Mouse (Mus musculus) limb, embryonic 13.5 days (tissue): ENCODE data around the gene Clrn3. TPM values are rescaled to one million over a fixed set of nuclear protein-coding genes. Genes with fewer than 3 reads are reported as not detected.

Experiments used
- ATAC-seq: fragments of 200-750 bp; cut with Nextera tagmentation; 2 replicates; pipeline ENCODE4 v1.8.0; 2017; ENCODE audit warnings: low read depth, moderate number of reproducible peaks, moderate TSS enrichment; ENCODE audit not compliant: low FRiP score
- H3K27ac ChIP-seq: fragments of 300-500 bp; sonication (generic); 2 replicates; pipeline ENCODE4 v1.5.1; 2015; ENCODE audit warnings: inconsistent platforms, mild to moderate bottlenecking, moderate library complexity
- H3K27me3 ChIP-seq: fragments of 300-500 bp; sonication (generic); 2 replicates; pipeline ENCODE4 v1.6.1; 2015; ENCODE audit warnings: mild to moderate bottlenecking, inconsistent platforms
- H3K36me3 ChIP-seq: fragments of 300-500 bp; sonication (generic); 2 replicates; pipeline ENCODE4 v1.6.1; 2015; ENCODE audit warnings: inconsistent platforms, mild to moderate bottlenecking, moderate library complexity
- H3K4me1 ChIP-seq: fragments of 300-500 bp; sonication (generic); 2 replicates; pipeline ENCODE4 v1.6.1; 2015; ENCODE audit warnings: inconsistent platforms
- H3K4me2 ChIP-seq: fragments of 300-500 bp; sonication (generic); replicated peaks from 2 replicates; pipeline ENCODE4 v1.6.1; 2015; ENCODE audit warnings: inconsistent platforms, mild to moderate bottlenecking, moderate library complexity
- H3K4me3 ChIP-seq: fragments of 300-500 bp; sonication (generic); 2 replicates; pipeline ENCODE4 v1.5.1; 2015; ENCODE audit warnings: moderate library complexity, mild to moderate bottlenecking, inconsistent platforms
- H3K9ac ChIP-seq: fragments of 300-500 bp; sonication (generic); 2 replicates; pipeline ENCODE4 v1.6.1; 2015; ENCODE audit warnings: mild to moderate bottlenecking, inconsistent platforms
- H3K9me3 ChIP-seq: fragments of 300-500 bp; sonication (generic); 2 replicates; pipeline ENCODE4 v1.6.1; 2016; ENCODE audit warnings: inconsistent platforms
- WGBS: fragments of 180-500 bp; shearing (Covaris S2); methylation state at CpG from one replicate; pipeline ENCODE4 v1.1.7; 2015; 5-methylcytosine and 5-hydroxymethylcytosine counted together
- polyA plus RNA-seq: library from polyadenylated mRNA; unstranded; fragments of >200 nt; fragmentation: Nextera tagmentation; extraction: Ambion mirVana; gene quantifications from 2 replicates; pipeline ENCODE4 v1.2.1, GENCODE M21; 2015

The Clrn3 gene
- polyA plus RNA-seq, 1 experiment from 2014 or later, result not detected

DNA sequence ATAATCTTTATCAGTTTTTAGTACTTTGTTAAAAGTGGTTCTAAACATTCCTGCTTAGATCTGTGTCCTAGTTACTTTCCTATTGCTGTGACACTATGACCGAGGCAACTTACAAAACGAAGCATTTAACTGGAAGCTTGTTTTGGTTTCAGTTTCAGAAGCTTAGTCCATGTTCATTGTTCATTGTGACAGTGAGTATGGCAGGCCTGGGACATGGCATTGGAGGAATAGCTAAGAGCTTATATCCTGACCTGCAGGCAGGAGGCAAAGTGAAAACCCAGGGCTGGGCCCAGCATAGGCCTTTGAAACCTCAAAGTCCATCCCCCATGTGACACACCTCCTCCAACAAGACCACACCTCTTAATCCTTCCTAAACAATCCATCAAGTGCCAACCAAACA lies 614 bp upstream of the Clrn3 start:
- H3K9ac ChIP-seq, result no peak overlapping the region
- peaks cover 2% of the 10 kb centered on the region; the same call in 1 of the 2 replicates for H3K4me1 ChIP-seq
- H3K9me3 ChIP-seq, result no peaks in the 10 kb centered on the region
- WGBS, result 87% methylated on average over 2 of the region's 2 CpGs
- no peak for ATAC-seq
- no peak overlapping the region for H3K27ac ChIP-seq
- no peaks in the 10 kb centered on the region for H3K27me3 ChIP-seq
- H3K4me3 ChIP-seq, result no peak overlapping the region
- no peak overlapping the region for H3K4me2 ChIP-seq
- no peaks in the 10 kb centered on the region for H3K36me3 ChIP-seq

DNA sequence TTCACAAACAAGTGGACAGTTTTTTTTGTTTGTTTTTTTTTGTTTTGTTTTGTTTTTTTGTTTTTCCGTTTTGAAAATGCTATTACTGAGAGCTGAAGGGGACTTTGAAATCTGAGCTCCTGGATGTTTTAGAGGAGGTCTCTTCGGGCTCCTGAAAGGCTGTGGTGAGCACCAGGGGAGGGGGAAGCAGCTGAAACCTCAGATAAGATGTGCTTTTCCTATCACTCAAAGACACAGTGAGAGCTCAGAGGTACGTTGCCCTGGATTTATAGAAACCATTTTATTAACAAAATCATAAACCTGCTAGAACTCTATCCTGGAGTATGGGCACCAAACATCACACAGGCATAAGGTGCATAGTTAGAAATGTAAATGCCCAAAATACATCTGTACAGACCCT lies 1.3 kb downstream of the Clrn3 start:
- Histone ChIP-seq H3K9ac (no peak overlapping the region), H3K4me2 (no peak overlapping the region), H3K4me1 (peaks cover 6% of the 10 kb centered on the region; the same call in 1 of the 2 replicates), H3K4me3 (no peak overlapping the region), H3K36me3 (no peaks in the 10 kb centered on the region), H3K9me3 (no peaks in the 10 kb centered on the region), H3K27ac (no peak overlapping the region), H3K27me3 (no peaks in the 10 kb centered on the region)
- no peak for ATAC-seq
- 41% methylated on average over 3 of the region's 3 CpGs for WGBS

DNA sequence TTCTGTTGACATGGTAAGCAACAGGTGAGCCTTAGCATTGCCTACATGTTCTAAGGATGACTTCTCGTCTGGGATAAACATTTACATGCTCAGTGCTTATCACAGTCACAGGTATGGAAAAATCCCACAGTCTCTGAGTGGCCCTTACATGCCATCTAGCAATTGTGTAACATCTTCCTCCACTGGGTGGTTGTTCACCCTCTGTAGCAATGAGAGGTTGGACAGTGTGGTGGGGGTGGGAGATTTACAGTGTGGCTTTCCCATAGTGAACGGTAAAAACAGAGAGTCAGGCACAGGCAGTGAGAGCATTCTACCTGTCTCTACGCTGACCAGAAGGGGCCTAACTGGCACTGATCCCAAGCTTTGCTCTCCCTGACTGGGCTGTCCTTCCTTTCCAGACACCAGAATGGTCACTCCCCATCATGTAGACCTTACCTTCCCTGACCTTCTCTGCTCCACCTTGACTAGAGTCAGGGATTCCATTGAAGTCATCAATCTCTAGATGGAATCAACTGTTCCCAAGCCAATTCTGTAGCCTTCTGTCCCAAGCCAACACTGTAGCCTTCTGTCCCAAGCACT lies 1.8 kb downstream of the Clrn3 start:
- no peak overlapping the region for H3K4me2 ChIP-seq
- ATAC-seq, result no peak
- no peaks in the 10 kb centered on the region for H3K36me3 ChIP-seq
- H3K27me3 ChIP-seq, result no peaks in the 10 kb centered on the region
- no peak overlapping the region for H3K9ac ChIP-seq
- H3K4me3 ChIP-seq, result no peak overlapping the region
- 80% methylated on average over 3 of the region's 3 CpGs for WGBS
- no peak overlapping the region for H3K27ac ChIP-seq
- H3K4me1 ChIP-seq, result peaks cover 6% of the 10 kb centered on the region; the same call in 1 of the 2 replicates
- H3K9me3 ChIP-seq, result no peaks in the 10 kb centered on the region

DNA sequence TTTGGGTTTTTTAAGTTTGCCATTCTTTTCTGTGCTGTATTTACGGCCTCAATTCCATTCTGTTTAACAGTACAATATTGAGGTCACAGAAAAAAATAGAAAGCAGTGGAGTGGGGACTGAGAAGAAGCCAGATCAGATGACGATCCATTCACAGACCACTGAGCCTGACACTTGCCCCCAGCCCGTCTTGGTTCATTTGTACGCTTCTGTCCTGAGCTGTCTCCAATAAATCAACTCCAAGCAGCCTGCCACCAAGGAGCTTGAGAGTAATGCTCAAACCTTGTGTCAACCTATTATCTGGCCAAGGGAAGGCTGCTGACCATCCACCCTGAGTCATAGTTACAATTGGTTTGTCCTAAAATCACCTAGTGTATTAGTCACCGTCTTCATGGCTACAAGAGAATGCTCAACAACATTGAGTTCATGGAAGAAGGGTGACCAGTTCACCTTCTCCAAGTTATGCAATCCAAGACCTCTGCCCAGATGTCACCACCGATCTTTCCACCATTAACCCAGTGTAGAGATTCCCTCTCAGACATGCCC lies 4.0 kb downstream of the Clrn3 start:
- WGBS, result 75% methylated on average over 6 of the region's 6 CpGs
- H3K27ac ChIP-seq, result no peak overlapping the region
- no peak for ATAC-seq

DNA sequence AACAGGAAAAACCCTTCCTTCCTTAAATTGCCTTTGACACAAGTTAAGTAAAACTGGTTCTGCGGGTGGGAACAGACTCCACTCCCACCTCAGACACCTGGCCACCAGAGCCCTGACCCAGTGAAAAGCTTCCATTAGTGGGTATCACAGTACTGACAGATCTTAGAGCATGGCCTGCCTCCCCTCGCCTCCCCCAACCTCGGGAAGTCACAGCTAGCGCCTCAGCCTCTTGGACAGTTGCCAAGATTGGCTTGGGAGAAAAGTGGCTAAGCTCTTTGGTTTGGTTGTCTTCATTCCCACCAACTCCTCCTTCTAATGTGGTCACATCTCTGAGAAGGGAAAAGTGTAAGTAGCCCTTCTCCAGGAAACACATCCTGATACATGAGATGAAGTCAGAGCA lies 4.5 kb downstream of the Clrn3 start:
- no peaks in the 10 kb centered on the region for H3K27me3 ChIP-seq
- no peak overlapping the region for H3K27ac ChIP-seq
- no peak overlapping the region for H3K4me2 ChIP-seq
- no peak overlapping the region for H3K9ac ChIP-seq
- H3K4me3 ChIP-seq, result no peak overlapping the region
- 35% methylated on average over 4 of the region's 4 CpGs for WGBS
- H3K9me3 ChIP-seq, result no peaks in the 10 kb centered on the region
- no peak for ATAC-seq
- H3K36me3 ChIP-seq, result no peaks in the 10 kb centered on the region
- peaks cover 6% of the 10 kb centered on the region; the same call in 1 of the 2 replicates for H3K4me1 ChIP-seq

More for the DNA sequence above, 4.0 kb downstream of the Clrn3 start:
- H3K9ac ChIP-seq, result no peak overlapping the region
- no peaks in the 10 kb centered on the region for H3K9me3 ChIP-seq
- H3K4me2 ChIP-seq, result no peak overlapping the region
- no peaks in the 10 kb centered on the region for H3K36me3 ChIP-seq
- H3K4me1 ChIP-seq, result peaks cover 6% of the 10 kb centered on the region; the same call in 1 of the 2 replicates
- no peak overlapping the region for H3K4me3 ChIP-seq
- H3K27me3 ChIP-seq, result no peaks in the 10 kb centered on the region

DNA sequence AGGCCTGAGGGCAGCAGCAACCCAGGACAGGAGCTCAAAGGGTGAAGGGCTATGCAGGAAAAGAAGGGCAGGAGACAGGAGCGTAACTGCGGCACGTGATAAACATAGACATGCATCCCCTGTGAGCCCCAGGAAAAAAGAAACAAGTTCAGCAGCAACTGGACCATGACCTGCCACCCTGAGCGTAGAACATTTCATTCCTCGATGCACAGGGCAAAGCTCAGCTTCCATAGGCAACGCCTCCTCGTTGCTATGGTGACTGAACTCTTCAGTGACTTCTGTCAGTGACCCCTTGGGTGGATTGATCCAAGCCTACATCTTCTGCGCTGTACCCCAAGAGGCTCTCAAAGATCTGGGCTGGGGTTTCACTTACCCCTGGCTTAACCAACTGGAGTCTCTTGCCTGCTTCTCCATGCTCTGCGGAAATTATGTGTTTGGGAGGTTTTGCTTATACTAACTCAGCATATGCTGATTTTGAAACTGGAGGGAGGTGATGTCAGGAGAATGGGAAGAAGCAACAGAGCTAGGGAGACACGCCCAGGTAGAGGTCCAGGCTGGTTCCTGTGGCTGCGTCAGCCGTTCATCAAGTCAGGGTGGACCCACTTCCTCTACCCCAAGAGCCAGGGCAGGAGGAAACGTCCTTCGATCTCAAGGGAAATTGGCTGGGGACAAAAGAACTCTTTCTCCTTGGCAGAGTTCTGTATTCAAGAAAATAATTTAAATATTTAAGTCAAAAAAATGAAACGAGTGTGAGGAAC lies 6.5 kb downstream of the Clrn3 start:
- H3K4me3 ChIP-seq, result no peak overlapping the region
- H3K36me3 ChIP-seq, result no peaks in the 10 kb centered on the region
- H3K9ac ChIP-seq, result no peak overlapping the region
- H3K27me3 ChIP-seq, result no peaks in the 10 kb centered on the region
- no peak overlapping the region for H3K27ac ChIP-seq
- H3K4me1 ChIP-seq, result peaks cover 10% of the 10 kb centered on the region
- no peak overlapping the region for H3K4me2 ChIP-seq
- 80% methylated on average over 15 of the region's 15 CpGs for WGBS
- ATAC-seq, result no peak
- no peaks in the 10 kb centered on the region for H3K9me3 ChIP-seq

DNA sequence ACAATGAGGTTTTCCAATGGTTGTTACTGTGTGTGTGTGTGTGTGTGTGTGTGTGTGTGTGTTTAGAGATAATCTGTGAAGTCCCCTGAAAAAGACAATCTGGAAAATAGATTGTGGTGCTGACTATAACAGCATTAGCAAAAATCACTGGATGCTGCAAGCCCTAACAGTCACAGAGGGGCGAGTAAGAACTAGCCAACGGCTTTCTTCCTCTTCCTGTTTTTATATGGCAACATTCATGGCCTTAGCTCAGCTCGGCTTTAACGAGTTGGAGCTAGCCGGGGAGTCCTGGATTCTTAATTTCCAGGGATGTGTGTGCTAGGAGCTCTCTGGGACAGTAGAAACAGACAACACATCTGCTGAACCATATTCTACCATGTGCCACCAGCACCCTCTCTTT lies 8.2 kb downstream of the Clrn3 start:
- Histone ChIP-seq H3K27ac (no peak overlapping the region), H3K27me3 (no peaks in the 10 kb centered on the region), H3K36me3 (no peaks in the 10 kb centered on the region), H3K9ac (no peak overlapping the region), H3K4me2 (no peak overlapping the region), H3K9me3 (no peaks in the 10 kb centered on the region), H3K4me1 (peaks cover 10% of the 10 kb centered on the region), H3K4me3 (no peak overlapping the region)
- WGBS, result 24% methylated on average over 5 of the region's 5 CpGs
- no peak for ATAC-seq

DNA sequence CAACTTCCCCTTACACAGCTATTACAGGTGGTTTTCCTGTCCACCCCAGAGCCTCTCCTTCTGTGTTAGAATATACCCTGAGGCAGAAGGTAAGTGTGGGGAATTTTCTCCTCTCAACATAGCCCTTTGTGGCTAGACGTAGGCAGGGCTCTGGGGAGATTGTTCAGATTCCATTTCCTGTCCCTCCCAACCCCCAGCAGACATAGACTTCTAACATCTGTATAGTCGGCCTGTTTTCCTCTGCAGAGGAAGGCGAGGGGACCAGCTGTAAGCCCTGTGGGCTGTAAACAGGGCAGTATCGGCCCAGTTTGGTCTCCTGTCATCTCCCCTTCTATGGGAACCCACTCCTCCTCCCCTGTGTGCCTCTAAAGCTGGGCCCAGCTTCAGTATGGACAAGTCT lies 11.3 kb downstream of the Clrn3 start:
- no peak overlapping the region for H3K27ac ChIP-seq
- no peak overlapping the region for H3K4me2 ChIP-seq
- no peaks in the 10 kb centered on the region for H3K27me3 ChIP-seq
- WGBS, result 24% methylated on average over 4 of the region's 4 CpGs
- H3K36me3 ChIP-seq, result no peaks in the 10 kb centered on the region
- peaks cover 4% of the 10 kb centered on the region for H3K4me1 ChIP-seq
- H3K4me3 ChIP-seq, result no peak overlapping the region
- H3K9me3 ChIP-seq, result no peaks in the 10 kb centered on the region
- no peak for ATAC-seq
- H3K9ac ChIP-seq, result no peak overlapping the region

DNA sequence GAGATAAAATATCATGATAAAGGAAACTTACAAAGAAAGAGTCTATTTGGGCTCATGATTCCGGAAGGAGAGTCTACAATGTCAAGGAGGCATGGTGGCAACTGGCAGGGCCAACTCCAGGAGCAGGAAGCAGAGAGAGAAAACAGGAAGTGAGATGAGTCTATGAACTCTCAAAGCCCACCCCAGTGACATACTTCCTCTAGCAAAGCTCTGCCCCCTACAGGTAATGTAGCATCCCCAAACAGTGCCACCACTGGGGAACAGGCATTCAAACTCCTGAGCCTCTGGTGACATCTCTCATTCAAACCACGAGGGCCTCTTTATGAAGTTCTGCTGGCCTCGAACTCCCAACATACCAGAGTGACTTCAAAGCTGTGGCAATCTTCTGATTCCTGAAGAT lies 16.7 kb downstream of the Clrn3 start:
- Histone ChIP-seq H3K4me2 (no peak overlapping the region), H3K27me3 (no peaks in the 10 kb centered on the region), H3K9ac (no peak overlapping the region), H3K4me1 (no peaks in the 10 kb centered on the region), H3K27ac (no peak overlapping the region), H3K36me3 (no peaks in the 10 kb centered on the region), H3K4me3 (no peak overlapping the region), H3K9me3 (0 out of 2 replicates have a peak, but pooled peaks cover 1% of the 10 kb centered on the region)
- WGBS, result 85% methylated on average over 3 of the region's 3 CpGs
- no peak for ATAC-seq

DNA sequence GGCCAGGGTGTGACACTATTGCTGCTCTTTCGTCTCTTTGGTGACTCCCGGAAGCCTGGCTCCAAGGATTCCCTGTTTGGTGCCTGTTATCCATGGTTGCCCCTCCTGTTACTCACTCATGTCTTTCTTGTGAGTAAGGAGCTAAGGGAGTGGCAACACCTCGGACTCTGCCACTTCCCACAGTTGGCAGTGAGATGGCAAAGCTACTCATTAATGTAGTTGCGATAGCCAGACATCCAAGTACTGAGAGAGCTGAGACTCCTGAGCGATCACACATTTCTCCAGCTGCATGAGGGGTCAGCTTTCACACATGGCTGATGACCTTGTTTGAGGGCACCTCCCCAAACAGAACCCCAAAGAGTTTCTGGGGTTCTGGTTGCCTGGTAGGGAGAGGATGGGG lies 18.0 kb downstream of the Clrn3 start:
- H3K9ac ChIP-seq, result no peak overlapping the region
- no peaks in the 10 kb centered on the region for H3K36me3 ChIP-seq
- no peak for ATAC-seq
- H3K9me3 ChIP-seq, result 0 out of 2 replicates have a peak, but pooled peaks cover 5% of the 10 kb centered on the region
- no peak overlapping the region for H3K27ac ChIP-seq
- no peak overlapping the region for H3K4me2 ChIP-seq
- 82% methylated on average over 5 of the region's 5 CpGs for whole genome bisulfite sequencing
- no peak overlapping the region for H3K4me3 ChIP-seq
- H3K4me1 ChIP-seq, result no peaks in the 10 kb centered on the region
- H3K27me3 ChIP-seq, result no peaks in the 10 kb centered on the region

DNA sequence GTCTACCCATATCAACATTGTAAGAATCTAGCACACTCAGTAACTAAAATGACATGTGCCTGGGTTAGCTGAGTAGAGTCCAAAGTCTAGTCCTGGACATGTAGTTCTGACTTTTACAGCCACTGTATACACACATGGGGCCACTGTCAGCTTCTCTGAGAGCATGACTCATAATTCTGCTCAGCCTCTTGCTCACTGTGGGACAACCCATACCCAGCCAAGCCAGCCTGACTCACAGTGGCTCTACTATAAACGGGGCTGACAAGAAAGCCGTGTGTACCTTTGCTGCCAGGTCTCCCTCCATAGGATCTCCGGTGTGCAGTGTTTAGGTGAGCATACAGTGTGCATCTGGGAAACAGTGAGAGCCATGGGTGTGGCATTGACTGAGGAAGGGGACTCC lies 19.2 kb downstream of the Clrn3 start:
- H3K9ac ChIP-seq, result no peak overlapping the region
- no peak for ATAC-seq
- no peak overlapping the region for H3K27ac ChIP-seq
- WGBS, result 91% methylated on average over 3 of the region's 3 CpGs
- no peaks in the 10 kb centered on the region for H3K4me1 ChIP-seq
- H3K27me3 ChIP-seq, result no peaks in the 10 kb centered on the region
- H3K9me3 ChIP-seq, result 0 out of 2 replicates have a peak, but pooled peaks cover 5% of the 10 kb centered on the region
- H3K4me2 ChIP-seq, result no peak overlapping the region
- H3K36me3 ChIP-seq, result no peaks in the 10 kb centered on the region
- H3K4me3 ChIP-seq, result no peak overlapping the region

DNA sequence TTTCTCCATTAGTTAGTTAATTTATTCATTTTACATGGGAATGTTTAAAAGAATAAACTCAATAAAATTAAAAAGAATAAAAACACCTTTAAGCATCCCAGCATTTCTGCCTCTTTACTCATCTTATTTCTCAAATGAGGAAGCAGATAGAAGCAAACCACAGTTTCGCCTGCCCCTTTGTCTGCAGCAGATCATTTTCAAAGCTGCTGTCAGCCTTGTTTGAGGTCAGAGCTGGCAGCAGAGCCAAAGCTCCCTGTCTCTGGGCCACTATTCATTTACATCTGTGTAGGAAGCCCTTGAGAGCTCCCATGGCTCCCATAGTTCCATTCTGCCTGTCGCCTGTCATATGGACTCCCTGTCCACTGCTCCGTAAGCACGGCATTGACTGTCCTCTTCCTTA lies 19.9 kb downstream of the Clrn3 start:
- WGBS, result 86% methylated on average over 4 of the region's 4 CpGs
- no peak overlapping the region for H3K4me2 ChIP-seq
- no peaks in the 10 kb centered on the region for H3K4me1 ChIP-seq
- no peak overlapping the region for H3K4me3 ChIP-seq
- no peaks in the 10 kb centered on the region for H3K27me3 ChIP-seq
- no peak overlapping the region for H3K27ac ChIP-seq
- 0 out of 2 replicates have a peak, but pooled peaks cover 5% of the 10 kb centered on the region for H3K9me3 ChIP-seq
- ATAC-seq, result no peak
- no peaks in the 10 kb centered on the region for H3K36me3 ChIP-seq
- H3K9ac ChIP-seq, result no peak overlapping the region
